Mouse (Mus musculus) stomach, postnatal 0 days (tissue): ENCODE results near the gene Tbxa2r. TPM values are rescaled to one million over a fixed set of nuclear protein-coding genes. Genes with fewer than 3 reads are reported as not detected.

Source experiments
- ATAC-seq: fragments of 200-750 bp; cut with Nextera tagmentation; 2 replicates; pipeline ENCODE4 v1.8.0; 2017; ENCODE audit not compliant: low FRiP score, low TSS enrichment
- DNase-seq: peaks from one replicate; pipeline ENCODE4 v3.0.0-alpha.2; 2016; ENCODE audit warnings: low spot score
- H3K27ac ChIP-seq: fragments of 300-500 bp; sonication (generic); replicated peaks from 2 replicates; pipeline ENCODE4 v1.5.1; 2014; ENCODE audit warnings: mild to moderate bottlenecking, control low read depth
- H3K27me3 ChIP-seq: fragments of 300-500 bp; sonication (generic); 2 replicates; pipeline ENCODE4 v1.6.1; 2014; ENCODE audit warnings: low read length; ENCODE audit not compliant: control insufficient read depth, insufficient read depth
- H3K36me3 ChIP-seq: fragments of 300-500 bp; sonication (generic); 2 replicates; pipeline ENCODE4 v1.6.1; 2014; ENCODE audit warnings: low read length, mixed read lengths; ENCODE audit not compliant: control insufficient read depth, insufficient read depth
- H3K4me1 ChIP-seq: fragments of 300-500 bp; sonication (generic); replicated peaks from 2 replicates; pipeline ENCODE4 v1.6.1; 2014; ENCODE audit warnings: antibody characterized with exemption; ENCODE audit not compliant: control insufficient read depth, insufficient read depth
- H3K4me2 ChIP-seq: fragments of 300-500 bp; sonication (generic); replicated peaks from 2 replicates; pipeline ENCODE4 v1.6.1; 2014; ENCODE audit warnings: low read depth, mild to moderate bottlenecking, control low read depth, moderate library complexity
- H3K4me3 ChIP-seq: fragments of 300-500 bp; sonication (generic); 2 replicates; pipeline ENCODE4 v1.5.1; 2014; ENCODE audit warnings: low read depth, low read length, control low read depth
- H3K9ac ChIP-seq: fragments of 300-500 bp; sonication (generic); 2 replicates; pipeline ENCODE4 v1.6.1; 2014; ENCODE audit warnings: mild to moderate bottlenecking, low read length, control low read depth, mixed read lengths
- H3K9me3 ChIP-seq: fragments of 300-500 bp; sonication (generic); 2 replicates; pipeline ENCODE4 v1.6.1; 2016; ENCODE audit warnings: low read length; ENCODE audit not compliant: control insufficient read depth
- CTCF ChIP-seq: IDR thresholded peaks from 2 replicates; pipeline ENCODE4 v1.5.1; 2016; ENCODE audit warnings: antibody characterized with exemption, low read depth, mild to moderate bottlenecking, moderate library complexity
- EP300 ChIP-seq: optimal IDR thresholded peaks from 2 replicates; pipeline ENCODE3; 2016; ENCODE audit warnings: antibody characterized with exemption
- WGBS: fragments of 180-500 bp; shearing (Covaris S2); extraction: QIAGEN DNeasy Blood & Tissue Kit; methylation state at CpG from one replicate; pipeline ENCODE4 v1.1.7; 2014; 5-methylcytosine and 5-hydroxymethylcytosine counted together
- polyA plus RNA-seq: library from polyadenylated mRNA; unstranded; fragments of >200 nt; fragmentation: Nextera tagmentation; extraction: Ambion mirVana; gene quantifications from 2 replicates; pipeline ENCODE4 v1.2.1, GENCODE M21; 2015

Tbxa2r gene
- polyA plus RNA-seq, 1 experiment from 2014 or later: 20.2 TPM

GRCm38 (mm10) chr10:81291511-81292104, 36.9 kb upstream of the Tbxa2r start, which contains the start of gene Tjp3:
TSS of gene Tjp3 (minus strand) at chr10:81291581.
- Histone ChIP-seq H3K27me3 (no peaks in the 10 kb centered on the region), H3K4me3 (peak within 1 kb of the TSS; percentile 45), H3K4me2 (peak within 1 kb of the TSS; percentile 54), H3K9me3 (no peaks in the 10 kb centered on the region), H3K9ac (peak within 1 kb of the TSS; percentile 67), H3K4me1 (peaks cover 7% of the 10 kb centered on the region), H3K27ac (peak within 1 kb of the TSS; percentile 94), H3K36me3 (no peaks in the 10 kb centered on the region)
- no peak for DNase-seq
- no peak for ATAC-seq
- WGBS: 55% methylated on average over 9 of the region's 9 CpGs
- TF ChIP-seq CTCF (no peak), EP300 (no peak)

GRCm38 (mm10) chr10:81292554-81293333, 35.8 kb upstream of the Tbxa2r start, which contains the start of gene Pip5k1c:
TSS of gene Pip5k1c (plus strand) at chr10:81292963.
- Histone ChIP-seq H3K27ac (peak within 1 kb of the TSS; percentile 94), H3K4me2 (peak within 1 kb of the TSS; percentile 93), H3K4me3 (peak within 1 kb of the TSS; percentile 73), H3K4me1 (peaks cover 7% of the 10 kb centered on the region), H3K9ac (peak within 1 kb of the TSS; percentile 86), H3K9me3 (no peaks in the 10 kb centered on the region), H3K36me3 (no peaks in the 10 kb centered on the region), H3K27me3 (no peaks in the 10 kb centered on the region)
- peak; percentile 100 for DNase-seq
- no peak for TF ChIP-seq EP300
- peak; percentile 92 for TF ChIP-seq CTCF
- under 1% methylated on average over 50 of the region's 80 CpGs for WGBS
- ATAC-seq: peak; percentile 92

GRCm38 (mm10) chr10:81293334-81294030, 35.0 kb upstream of the Tbxa2r start:
- Histone ChIP-seq H3K4me3 (peak overlapping the region; percentile 73), H3K4me2 (peak overlapping the region; percentile 93), H3K27ac (peak overlapping the region; percentile 94), H3K9ac (peak overlapping the region; percentile 86), H3K9me3 (no peaks in the 10 kb centered on the region), H3K27me3 (no peaks in the 10 kb centered on the region), H3K36me3 (no peaks in the 10 kb centered on the region), H3K4me1 (peaks cover 7% of the 10 kb centered on the region)
- ATAC-seq (no peak), DNase-seq (no peak)
- TF ChIP-seq EP300 (no peak), CTCF (no peak)
- WGBS: 1% methylated on average over 23 of the region's 25 CpGs

- Histone ChIP-seq H3K9me3 (no peaks in the 10 kb centered on the region), H3K4me3 (peak overlapping the region; percentile 73; the same call in 1 of the 2 replicates), H3K4me1 (peaks cover 7% of the 10 kb centered on the region), H3K4me2 (peak overlapping the region; percentile 93), H3K36me3 (no peaks in the 10 kb centered on the region), H3K27ac (no peak overlapping the region), H3K9ac (peak overlapping the region; percentile 86; the same call in 1 of the 2 replicates), H3K27me3 (no peaks in the 10 kb centered on the region)
- DNase-seq (no peak), ATAC-seq (no peak)
- WGBS: 50% methylated on average over 8 of the region's 8 CpGs
- no peak for TF ChIP-seq EP300
- no peak for TF ChIP-seq CTCF
Observed at GRCm38 (mm10) chr10:81294442-81294841, 34.1 kb upstream of the Tbxa2r start.

GRCm38 (mm10) chr10:81295185-81295584, 33.3 kb upstream of the Tbxa2r start:
- TF ChIP-seq CTCF (no peak), EP300 (no peak)
- Histone ChIP-seq H3K27ac (no peak overlapping the region), H3K4me2 (no peak overlapping the region), H3K9ac (peak overlapping the region; percentile 8; the same call in 1 of the 2 replicates), H3K27me3 (no peaks in the 10 kb centered on the region), H3K36me3 (no peaks in the 10 kb centered on the region), H3K4me1 (peaks cover 7% of the 10 kb centered on the region), H3K9me3 (no peaks in the 10 kb centered on the region), H3K4me3 (no peak overlapping the region)
- 81% methylated on average over 6 of the region's 6 CpGs for WGBS
- ATAC-seq (no peak), DNase-seq (no peak)
